Mouse (Mus musculus) forebrain, embryonic 13.5 days (tissue): Measurements from ENCODE around the gene Slc22a1. TPM values are rescaled to one million over a fixed set of nuclear protein-coding genes. Genes with fewer than 3 reads are reported as not detected.
A peak's percentile ranks its signal among the peaks of the same experiment; 100 is the strongest.

ENCODE experiments used
- ATAC-seq: fragments of 200-750 bp; cut with Nextera tagmentation; 2 replicates; pipeline ENCODE4 v1.8.0; 2017
- H3K27ac ChIP-seq: fragments of 300-500 bp; sonication (generic); 2 replicates; pipeline ENCODE4 v1.5.1; 2015; ENCODE audit warnings: inconsistent platforms, mild to moderate bottlenecking, moderate library complexity
- H3K27me3 ChIP-seq: fragments of 300-500 bp; sonication (generic); 2 replicates; pipeline ENCODE4 v1.6.1; 2015; ENCODE audit warnings: mild to moderate bottlenecking, inconsistent platforms
- H3K36me3 ChIP-seq: fragments of 300-500 bp; sonication (generic); 2 replicates; pipeline ENCODE4 v1.6.1; 2015; ENCODE audit warnings: mild to moderate bottlenecking, inconsistent platforms; ENCODE audit not compliant: poor library complexity, severe bottlenecking
- H3K4me1 ChIP-seq: fragments of 300-500 bp; sonication (generic); 2 replicates; pipeline ENCODE4 v1.6.1; 2015; ENCODE audit warnings: inconsistent platforms
- H3K4me2 ChIP-seq: fragments of 300-500 bp; sonication (generic); 2 replicates; pipeline ENCODE4 v1.6.1; 2015; ENCODE audit warnings: inconsistent platforms, mild to moderate bottlenecking, moderate library complexity
- H3K4me3 ChIP-seq: fragments of 300-500 bp; sonication (generic); 2 replicates; pipeline ENCODE4 v1.5.1; 2015; ENCODE audit warnings: mild to moderate bottlenecking, inconsistent platforms
- H3K9ac ChIP-seq: fragments of 300-500 bp; sonication (generic); 2 replicates; pipeline ENCODE4 v1.6.1; 2015; ENCODE audit warnings: mild to moderate bottlenecking, inconsistent platforms
- H3K9me3 ChIP-seq: fragments of 300-500 bp; sonication (generic); replicated peaks from 2 replicates; pipeline ENCODE4 v1.6.1; 2016; ENCODE audit warnings: inconsistent platforms
- WGBS: fragments of 180-500 bp; shearing (Covaris S2); methylation state at CpG from one replicate; pipeline ENCODE4 v1.1.7; 2015; 5-methylcytosine and 5-hydroxymethylcytosine counted together
- polyA plus RNA-seq: library from polyadenylated mRNA; unstranded; fragments of >200 nt; fragmentation: Nextera tagmentation; extraction: Ambion mirVana; gene quantifications from 2 replicates; pipeline ENCODE4 v1.2.1, GENCODE M21; 2015

The Slc22a1 gene
- not detected in 2 replicates for polyA plus RNA-seq

DNA sequence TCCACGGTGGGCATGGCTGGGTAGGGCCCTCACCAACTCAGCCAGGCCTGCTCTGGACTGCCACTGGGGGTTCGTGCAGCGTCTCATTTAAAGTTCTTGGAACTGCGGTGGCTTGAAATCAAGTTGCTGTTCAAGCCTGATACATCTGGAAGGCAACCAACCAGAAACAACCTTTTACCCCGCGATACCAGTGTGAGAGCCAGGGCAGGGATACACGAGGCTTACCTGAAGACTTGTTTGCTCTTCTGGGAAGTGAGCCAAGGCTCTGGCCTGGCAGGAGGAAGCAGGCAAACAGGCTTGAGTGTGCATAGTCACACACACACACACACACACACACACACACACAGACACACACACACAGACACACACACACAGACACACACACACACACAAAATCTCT is at the start of gene Slc22a1:
TSS of gene Slc22a1 (minus strand) at position 184 of the 400 bp plus-strand sequence.
- Histone ChIP-seq H3K27ac (no peak within 1 kb of the TSS), H3K4me3 (no peak within 1 kb of the TSS), H3K9me3 (no peaks in the 10 kb centered on the region), H3K4me1 (no peaks in the 10 kb centered on the region), H3K4me2 (no peak within 1 kb of the TSS), H3K27me3 (no peaks in the 10 kb centered on the region), H3K9ac (no peak within 1 kb of the TSS), H3K36me3 (peaks cover 4% of the 10 kb centered on the region; the same call in 1 of the 2 replicates)
- WGBS = 84% methylated on average over 7 of the region's 7 CpGs
- no peak for ATAC-seq

DNA sequence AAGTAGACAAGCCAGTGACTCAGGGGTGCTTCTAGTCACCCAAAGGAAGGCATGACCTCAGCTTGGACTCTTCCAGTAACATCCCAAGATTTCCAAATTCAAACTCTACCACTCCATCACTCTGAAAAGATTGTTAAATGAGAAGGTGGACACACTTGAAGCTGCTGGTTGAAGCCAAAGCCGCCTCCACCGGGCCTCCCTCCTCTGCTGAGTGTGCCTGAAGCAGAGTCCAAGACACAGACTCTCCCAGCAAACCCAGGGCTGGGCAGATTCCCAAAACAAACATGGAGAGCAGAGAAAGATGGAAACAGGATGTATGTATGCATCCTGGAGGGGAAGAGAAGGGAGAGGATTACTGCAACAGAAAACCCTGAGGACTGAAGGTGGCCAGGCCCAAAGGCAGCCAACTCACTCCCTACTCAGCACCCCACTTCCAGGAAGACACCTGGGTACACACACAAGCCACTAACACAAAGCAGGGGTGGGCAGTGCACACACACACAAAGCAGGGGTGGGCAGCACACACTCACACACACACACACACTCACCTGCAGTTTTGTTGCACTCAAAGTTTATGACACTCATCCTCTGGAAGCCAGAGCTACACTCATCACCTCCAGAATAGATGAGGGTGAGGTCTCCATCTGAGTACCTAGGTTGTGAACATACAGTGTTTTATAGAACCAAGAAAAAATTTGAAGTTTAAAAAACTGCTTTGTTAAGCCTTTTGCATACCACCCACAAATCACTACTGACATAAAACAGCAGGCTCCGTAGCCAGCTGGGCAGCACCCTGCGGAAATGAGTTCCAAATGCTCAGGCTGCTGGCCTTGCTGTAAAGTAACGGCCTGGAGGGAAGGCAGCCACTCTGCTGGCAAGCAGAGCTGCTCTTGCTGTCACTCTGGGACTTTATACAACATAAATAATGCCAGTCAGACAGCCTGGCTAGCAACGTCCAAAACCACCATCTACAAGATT is 49.4 kb upstream of the Slc22a1 start:
- no peaks in the 10 kb centered on the region for H3K27me3 ChIP-seq
- H3K27ac ChIP-seq = no peak overlapping the region; the same call in none of the 2 replicates
- H3K4me3 ChIP-seq = no peak overlapping the region
- H3K36me3 ChIP-seq = peaks cover 62% of the 10 kb centered on the region
- H3K4me2 ChIP-seq = no peak overlapping the region
- WGBS = 81% methylated on average over 6 of the region's 6 CpGs
- H3K9me3 ChIP-seq = no peaks in the 10 kb centered on the region
- peaks cover 11% of the 10 kb centered on the region for H3K4me1 ChIP-seq
- ATAC-seq = no peak
- no peak overlapping the region for H3K9ac ChIP-seq

DNA sequence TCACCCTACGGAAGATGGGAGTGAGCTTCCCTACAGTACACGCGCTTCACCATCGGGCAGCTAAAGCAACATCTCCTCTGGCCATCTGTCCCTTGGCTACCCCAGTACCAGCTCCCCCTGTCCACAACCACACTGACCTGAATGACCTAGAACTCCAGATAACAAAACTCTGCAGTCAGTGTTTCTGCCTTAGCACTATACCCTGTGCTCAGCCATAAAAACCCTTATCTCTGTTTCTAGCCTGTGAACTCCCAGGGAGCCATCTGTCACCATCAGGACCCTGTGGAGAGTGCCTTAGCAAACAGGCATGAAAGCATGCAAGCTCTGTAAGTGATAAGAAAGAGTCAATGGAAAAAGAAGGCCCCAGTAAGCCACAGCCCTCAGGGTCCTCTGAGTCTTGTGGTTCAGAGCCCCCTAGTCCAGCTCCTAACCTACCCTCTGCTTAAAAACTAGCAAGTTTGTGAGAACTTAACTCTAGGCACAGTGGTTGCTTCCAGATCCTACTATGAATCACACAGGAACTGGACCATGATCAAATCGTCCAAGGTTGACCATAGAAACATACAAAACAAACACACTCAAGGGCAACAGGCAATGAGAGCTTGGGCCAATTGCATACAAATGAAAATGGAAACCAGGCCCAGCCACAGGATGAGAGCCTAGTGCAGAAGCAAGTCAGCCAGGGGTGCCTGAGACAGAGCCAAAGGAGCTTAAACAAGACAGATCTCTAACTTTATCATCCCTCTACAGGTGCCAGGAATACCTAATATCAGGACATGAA is 48.5 kb upstream of the Slc22a1 start:
- ATAC-seq = no peak
- 93% methylated on average over 5 of the region's 5 CpGs for WGBS
- H3K9me3 ChIP-seq = no peaks in the 10 kb centered on the region
- H3K27ac ChIP-seq = no peak overlapping the region
- H3K4me2 ChIP-seq = no peak overlapping the region
- H3K9ac ChIP-seq = no peak overlapping the region
- H3K27me3 ChIP-seq = no peaks in the 10 kb centered on the region
- peaks cover 62% of the 10 kb centered on the region for H3K36me3 ChIP-seq
- H3K4me3 ChIP-seq = no peak overlapping the region
- peaks cover 11% of the 10 kb centered on the region for H3K4me1 ChIP-seq

DNA sequence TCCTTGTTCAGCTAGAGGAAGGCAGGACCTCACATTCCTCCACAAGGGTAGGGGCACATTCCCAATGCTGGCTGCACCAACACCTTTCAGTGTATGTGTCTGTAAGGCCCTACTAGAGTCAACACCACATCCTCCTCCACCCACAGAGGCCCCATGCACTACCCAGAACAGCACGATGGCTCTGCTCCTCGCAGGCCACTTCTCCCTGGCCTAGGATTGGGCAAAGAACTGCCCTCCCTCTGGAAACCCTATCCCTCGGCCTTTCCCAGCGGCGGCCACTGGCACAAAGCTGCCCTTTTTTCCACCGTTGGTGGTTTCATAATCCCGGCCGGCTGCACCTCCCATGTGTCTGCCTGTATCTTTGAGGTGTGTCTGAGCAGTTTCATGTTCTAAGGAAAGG is 47.0 kb upstream of the Slc22a1 start:
- no peak for ATAC-seq
- peaks cover 77% of the 10 kb centered on the region for H3K36me3 ChIP-seq

DNA sequence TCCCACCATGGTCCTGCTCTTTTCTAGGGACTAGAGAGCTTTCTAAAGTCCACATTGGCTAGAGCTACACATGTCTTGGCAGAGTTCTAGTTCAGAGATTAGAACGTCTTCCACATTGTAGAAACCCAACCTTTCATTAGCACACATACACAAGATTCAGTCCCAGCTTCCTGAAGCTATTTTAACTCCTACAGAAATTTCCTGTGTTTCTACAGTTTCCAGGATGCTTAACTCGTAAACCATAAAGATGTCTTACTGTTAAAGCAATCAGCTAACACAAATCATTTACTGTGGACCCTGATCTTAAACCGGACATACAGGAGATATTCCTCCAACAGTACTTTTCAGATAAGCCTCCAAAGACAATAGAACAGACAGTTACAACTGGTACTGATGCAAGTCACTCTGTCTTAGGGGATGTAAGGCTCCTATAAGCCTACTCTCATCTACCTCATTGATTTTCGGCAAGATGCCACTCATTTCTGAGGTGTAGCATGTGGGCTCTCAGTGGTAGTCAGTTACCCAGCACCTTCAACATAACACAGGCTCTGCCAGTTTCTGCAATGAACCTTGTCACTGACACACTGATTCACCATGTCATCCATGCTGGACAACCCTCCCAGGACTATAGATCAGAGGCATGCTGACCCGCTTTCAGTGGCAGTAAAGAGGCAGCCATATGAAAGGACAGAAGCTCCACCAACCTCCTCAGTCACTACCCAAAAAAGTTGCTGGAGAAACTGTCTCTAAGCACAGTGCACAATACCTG is 45.7 kb upstream of the Slc22a1 start:
- Histone ChIP-seq H3K36me3 (peaks cover 85% of the 10 kb centered on the region), H3K27me3 (no peaks in the 10 kb centered on the region), H3K9me3 (no peaks in the 10 kb centered on the region), H3K4me1 (peaks cover 11% of the 10 kb centered on the region), H3K4me3 (no peak overlapping the region), H3K9ac (no peak overlapping the region), H3K4me2 (no peak overlapping the region), H3K27ac (no peak overlapping the region)
- ATAC-seq = no peak
- WGBS = 87% methylated on average over 5 of the region's 5 CpGs

More for the DNA sequence above, 47.0 kb upstream of the Slc22a1 start:
- Histone ChIP-seq H3K4me2 (no peak overlapping the region), H3K4me3 (no peak overlapping the region), H3K9me3 (no peaks in the 10 kb centered on the region), H3K9ac (no peak overlapping the region), H3K27me3 (no peaks in the 10 kb centered on the region), H3K4me1 (peaks cover 11% of the 10 kb centered on the region), H3K27ac (no peak overlapping the region)
- 68% methylated on average over 8 of the region's 8 CpGs for WGBS

DNA sequence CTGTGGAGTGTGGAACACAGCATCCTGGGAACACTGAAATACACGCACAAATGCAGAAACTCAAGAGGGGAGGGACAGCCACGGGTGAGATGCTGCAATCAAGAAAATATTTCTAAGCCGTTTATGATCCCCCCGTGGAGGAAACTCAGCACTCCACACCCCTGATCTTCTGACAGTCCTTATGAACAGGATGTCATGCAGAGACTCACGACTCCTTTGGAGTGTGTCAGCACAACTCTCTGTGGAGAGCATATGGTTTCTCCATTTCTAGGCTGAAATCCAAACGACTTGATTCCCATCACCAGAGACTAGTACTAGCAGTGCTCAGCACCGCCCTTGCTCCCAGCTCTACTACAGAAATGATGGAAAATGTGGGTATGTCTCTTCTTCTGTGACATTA is 42.6 kb upstream of the Slc22a1 start:
- H3K4me3 ChIP-seq = no peak overlapping the region
- no peaks in the 10 kb centered on the region for H3K9me3 ChIP-seq
- H3K4me1 ChIP-seq = no peaks in the 10 kb centered on the region
- peak; percentile 74; the same call in 1 of the 2 replicates for ATAC-seq
- H3K27me3 ChIP-seq = no peaks in the 10 kb centered on the region
- H3K4me2 ChIP-seq = no peak overlapping the region
- no peak overlapping the region for H3K9ac ChIP-seq
- WGBS = 78% methylated on average over 7 of the region's 7 CpGs
- H3K36me3 ChIP-seq = peaks cover 94% of the 10 kb centered on the region
- H3K27ac ChIP-seq = no peak overlapping the region

DNA sequence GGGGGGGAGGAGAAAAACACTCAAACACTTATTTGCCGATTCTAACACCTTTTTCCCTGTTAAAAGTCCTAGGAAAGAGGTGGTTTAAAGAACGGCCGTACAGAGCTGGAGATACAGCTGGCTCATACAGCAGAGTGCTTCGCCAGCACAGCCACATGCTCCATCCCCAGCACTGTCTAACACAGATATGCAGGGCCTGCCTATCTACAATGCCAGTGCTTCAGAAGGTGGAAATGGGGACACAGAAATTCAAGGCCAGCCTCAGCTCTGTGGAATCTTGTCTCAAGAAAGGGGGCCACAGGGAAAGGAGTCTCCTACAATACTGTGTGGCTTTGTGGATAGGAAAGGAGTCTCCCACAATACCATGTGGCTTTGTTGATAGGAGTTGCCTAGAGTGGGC is 41.8 kb upstream of the Slc22a1 start:
- H3K4me3 ChIP-seq = no peak overlapping the region
- H3K36me3 ChIP-seq = peaks cover 98% of the 10 kb centered on the region
- WGBS = 90% methylated on average over 4 of the region's 4 CpGs
- no peak for ATAC-seq
- H3K9ac ChIP-seq = no peak overlapping the region
- no peak overlapping the region for H3K27ac ChIP-seq
- H3K9me3 ChIP-seq = no peaks in the 10 kb centered on the region
- no peak overlapping the region for H3K4me2 ChIP-seq
- no peaks in the 10 kb centered on the region for H3K4me1 ChIP-seq
- H3K27me3 ChIP-seq = no peaks in the 10 kb centered on the region

DNA sequence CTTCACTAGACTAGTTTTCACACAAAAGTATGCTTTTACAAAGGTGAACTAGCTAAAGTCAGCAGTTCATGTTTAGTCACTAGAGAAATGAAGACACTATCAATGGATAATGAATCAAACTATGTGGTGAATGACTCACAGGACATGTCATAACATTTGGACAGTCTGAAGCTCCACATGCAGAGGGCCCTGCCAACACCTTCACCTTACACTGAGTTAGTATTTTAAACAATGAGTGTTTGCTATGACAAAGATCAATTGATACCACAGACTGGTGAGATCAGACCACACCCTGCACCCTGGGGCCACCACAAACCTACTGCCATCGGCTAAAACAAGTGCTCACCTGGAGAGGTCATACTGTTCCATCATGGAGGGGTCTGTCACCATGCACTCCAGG is 39.4 kb upstream of the Slc22a1 start:
- Histone ChIP-seq H3K4me3 (no peak overlapping the region), H3K9ac (no peak overlapping the region), H3K4me1 (no peaks in the 10 kb centered on the region), H3K27me3 (no peaks in the 10 kb centered on the region), H3K27ac (no peak overlapping the region), H3K9me3 (no peaks in the 10 kb centered on the region), H3K36me3 (peaks cover 99% of the 10 kb centered on the region), H3K4me2 (no peak overlapping the region)
- WGBS = 92% methylated on average over 1 of the region's 1 CpGs
- ATAC-seq = no peak

DNA sequence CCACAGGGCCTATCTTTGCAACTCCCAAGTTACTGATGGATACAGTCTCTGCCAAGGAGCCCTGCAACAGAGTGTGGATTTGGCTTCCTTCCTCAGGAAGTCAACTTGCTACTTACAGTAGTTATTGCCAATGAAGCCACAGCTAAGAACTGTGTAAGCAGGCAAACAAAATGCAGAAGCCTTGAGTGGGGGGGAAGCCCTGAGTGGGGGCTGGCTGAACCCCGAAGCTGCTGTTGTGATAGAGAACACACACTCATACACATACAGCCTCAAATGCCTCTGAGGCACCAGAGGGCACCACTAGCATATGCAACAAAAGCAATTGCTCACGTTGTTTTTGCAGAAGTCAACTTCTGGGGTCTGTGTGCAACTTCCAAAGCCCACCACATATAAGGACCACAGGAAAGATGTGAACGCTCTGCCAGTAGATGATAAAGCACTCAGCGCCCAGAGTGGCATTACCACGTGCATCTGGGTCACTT is 38.5 kb upstream of the Slc22a1 start:
- Histone ChIP-seq H3K4me3 (no peak overlapping the region), H3K9me3 (no peaks in the 10 kb centered on the region), H3K27ac (no peak overlapping the region), H3K4me1 (no peaks in the 10 kb centered on the region), H3K9ac (no peak overlapping the region), H3K36me3 (peaks cover 99% of the 10 kb centered on the region), H3K4me2 (no peak overlapping the region), H3K27me3 (no peaks in the 10 kb centered on the region)
- 86% methylated on average over 5 of the region's 5 CpGs for WGBS
- ATAC-seq = no peak

DNA sequence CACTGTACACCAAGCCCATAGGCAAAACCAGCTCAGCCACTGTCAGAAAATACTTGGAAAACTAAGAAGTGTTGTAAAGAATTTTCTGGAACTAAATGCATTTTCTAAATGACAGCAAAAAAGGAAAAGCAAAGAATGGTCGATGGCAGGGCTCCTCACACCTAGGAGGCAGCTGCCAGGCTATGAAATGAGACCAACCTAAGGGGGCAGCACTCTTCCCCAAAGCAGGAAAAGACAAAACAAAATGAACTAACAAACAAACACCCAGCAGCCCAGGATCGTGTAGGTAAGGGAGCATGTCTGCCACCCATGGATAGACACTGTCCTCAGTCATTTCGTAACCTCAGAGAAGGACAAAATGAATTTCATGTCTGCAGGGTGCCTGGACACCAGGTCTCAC is 37.4 kb upstream of the Slc22a1 start:
- Histone ChIP-seq H3K4me2 (no peak overlapping the region), H3K9me3 (no peaks in the 10 kb centered on the region), H3K27ac (no peak overlapping the region), H3K4me3 (no peak overlapping the region), H3K9ac (no peak overlapping the region), H3K36me3 (peaks cover 97% of the 10 kb centered on the region), H3K27me3 (no peaks in the 10 kb centered on the region), H3K4me1 (no peaks in the 10 kb centered on the region)
- ATAC-seq = no peak
- 84% methylated on average over 3 of the region's 3 CpGs for WGBS

DNA sequence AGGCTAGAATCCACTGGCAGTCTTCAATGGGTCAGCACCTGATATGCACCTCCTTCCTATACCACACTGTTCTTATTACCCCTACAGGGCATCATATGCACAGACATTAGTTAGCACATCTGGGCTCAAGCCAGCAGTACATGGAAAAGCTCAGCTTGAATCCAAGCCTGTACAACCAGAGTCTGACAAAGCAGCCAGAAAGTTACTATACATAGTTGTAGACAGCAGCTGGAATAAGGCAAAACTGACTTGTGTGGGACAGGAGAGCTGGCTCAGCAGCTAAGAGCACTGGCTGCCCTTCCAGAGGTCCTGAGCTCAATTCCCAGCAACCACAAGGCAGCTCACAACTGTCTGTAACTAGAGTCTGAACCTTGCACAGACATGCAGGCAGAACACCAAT is 36.6 kb upstream of the Slc22a1 start:
- Histone ChIP-seq H3K27me3 (no peaks in the 10 kb centered on the region), H3K9me3 (no peaks in the 10 kb centered on the region), H3K9ac (no peak overlapping the region), H3K27ac (no peak overlapping the region), H3K36me3 (peaks cover 94% of the 10 kb centered on the region), H3K4me3 (no peak overlapping the region), H3K4me1 (no peaks in the 10 kb centered on the region), H3K4me2 (no peak overlapping the region)
- no peak for ATAC-seq
